Mouse (Mus musculus) limb, embryonic 14.5 days (tissue): ENCODE results near the gene Efna5. TPM values are rescaled to one million over a fixed set of nuclear protein-coding genes. Genes with fewer than 3 reads are reported as not detected.

Experiments used
- ATAC-seq: fragments of 200-750 bp; cut with Nextera tagmentation; 2 replicates; pipeline ENCODE4 v1.8.0; 2017; ENCODE audit warnings: low read depth, moderate number of reproducible peaks, moderate TSS enrichment; ENCODE audit not compliant: low FRiP score
- DNase-seq: peaks from one replicate; pipeline ENCODE4 v3.0.0-alpha.2; 2015; ENCODE audit warnings: low spot score
- H3K27ac ChIP-seq: fragments of 300-500 bp; sonication (generic); replicated peaks from 2 replicates; pipeline ENCODE4 v1.5.1; 2014; ENCODE audit warnings: low read depth, mild to moderate bottlenecking, low read length, moderate library complexity, mixed read lengths
- H3K27me3 ChIP-seq: fragments of 300-500 bp; sonication (generic); 2 replicates; pipeline ENCODE4 v1.6.1; 2014; ENCODE audit warnings: low read length, mixed read lengths; ENCODE audit not compliant: control insufficient read depth, insufficient read depth
- H3K36me3 ChIP-seq: fragments of 300-500 bp; sonication (generic); 2 replicates; pipeline ENCODE4 v1.6.1; 2014; ENCODE audit warnings: mild to moderate bottlenecking, low read length, moderate library complexity, mixed read lengths; ENCODE audit not compliant: control insufficient read depth, insufficient read depth
- H3K4me1 ChIP-seq: fragments of 300-500 bp; sonication (generic); 2 replicates; pipeline ENCODE4 v1.6.1; 2014; ENCODE audit warnings: antibody characterized with exemption, low read length, mixed read lengths; ENCODE audit not compliant: control insufficient read depth, insufficient read depth
- H3K4me2 ChIP-seq: fragments of 300-500 bp; sonication (generic); replicated peaks from 2 replicates; pipeline ENCODE4 v1.6.1; 2014; ENCODE audit warnings: low read depth, mild to moderate bottlenecking, low read length, moderate library complexity; ENCODE audit not compliant: severe bottlenecking
- H3K4me3 ChIP-seq: fragments of 300-500 bp; sonication (generic); replicated peaks from 2 replicates; pipeline ENCODE4 v1.5.1; 2014; ENCODE audit warnings: low read length
- H3K9ac ChIP-seq: fragments of 300-500 bp; sonication (generic); 2 replicates; pipeline ENCODE4 v1.6.1; 2014; ENCODE audit warnings: mild to moderate bottlenecking, low read depth, low read length, moderate library complexity; ENCODE audit not compliant: severe bottlenecking
- H3K9me3 ChIP-seq: fragments of 300-500 bp; sonication (generic); 2 replicates; pipeline ENCODE4 v1.6.1; 2016; ENCODE audit warnings: low read length; ENCODE audit not compliant: control insufficient read depth
- POLR2A ChIP-seq: fragments of 200-500 bp; IDR thresholded peaks from 2 replicates; pipeline ENCODE4 v1.8.0; 2012; ENCODE audit warnings: inconsistent platforms, mild to moderate bottlenecking, moderate library complexity, borderline replicate concordance; ENCODE audit not compliant: insufficient read depth, insufficient read length; ENCODE audit errors: extremely low read depth
- WGBS: fragments of 180-500 bp; shearing (Covaris S2); extraction: QIAGEN DNeasy Blood & Tissue Kit; methylation state at CpG from one replicate; pipeline ENCODE4 v1.1.7; 2014; 5-methylcytosine and 5-hydroxymethylcytosine counted together
- polyA plus RNA-seq, 2 experiments: library from polyadenylated mRNA; depleted of rRNA in 1 of 2; stranded (reverse) in 1 of 2; unstranded in 1 of 2; fragments of >200 nt; fragmentation: Nextera tagmentation in 1 of 2; extraction: Ambion mirVana in 1 of 2; gene quantifications; 2 replicates each; pipeline versions ENCODE4 v1.2.1 to v1.2.3; 2012 to 2014

The Efna5 gene
- polyA plus RNA-seq, 2 experiments: 22.8 to 64.8 TPM

DNA sequence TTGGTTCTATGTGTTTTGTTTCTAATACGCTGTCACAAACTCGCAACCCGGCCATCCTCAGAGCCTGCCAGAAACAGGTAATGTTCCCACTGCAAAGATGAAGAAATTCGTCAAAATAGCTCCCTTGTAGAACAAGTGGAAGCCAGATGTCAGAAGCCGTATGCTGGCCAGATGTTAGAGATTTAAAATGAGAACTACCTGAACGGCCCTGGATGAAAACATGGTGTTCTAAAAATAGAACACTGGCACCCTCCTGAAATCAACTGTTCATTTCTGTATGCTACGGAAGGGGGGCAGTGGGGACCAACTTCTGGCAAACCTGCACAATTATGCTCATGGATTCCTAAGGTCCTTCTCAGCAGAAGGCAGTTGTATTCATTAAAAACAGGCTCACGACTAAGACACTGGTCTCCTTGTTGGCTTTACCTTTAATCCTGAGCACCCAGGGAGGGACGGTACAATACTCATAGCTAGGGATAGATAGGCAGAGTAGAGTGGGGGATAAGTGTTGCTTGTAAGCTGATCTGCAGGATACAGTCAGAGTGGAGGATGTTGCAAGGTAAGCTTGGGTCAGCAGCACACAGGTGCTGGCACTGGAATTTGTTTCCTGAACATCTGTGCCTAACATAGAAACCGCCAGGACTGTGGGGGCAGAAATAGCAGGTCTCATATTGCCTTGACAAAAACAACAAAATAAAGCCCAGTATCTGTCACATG lies 151.2 kb downstream of the Efna5 start:
- H3K27ac ChIP-seq: no peak overlapping the region
- no peaks in the 10 kb centered on the region for H3K36me3 ChIP-seq
- H3K27me3 ChIP-seq: no peaks in the 10 kb centered on the region
- DNase-seq (peak; percentile 67), ATAC-seq (peak; percentile 81)
- peaks cover 35% of the 10 kb centered on the region for H3K4me1 ChIP-seq
- TF ChIP-seq POLR2A: no peak
- H3K9me3 ChIP-seq: no peaks in the 10 kb centered on the region
- H3K4me2 ChIP-seq: no peak overlapping the region
- H3K9ac ChIP-seq: no peak overlapping the region
- H3K4me3 ChIP-seq: no peak overlapping the region
- 13% methylated on average over 10 of the region's 10 CpGs for WGBS

DNA sequence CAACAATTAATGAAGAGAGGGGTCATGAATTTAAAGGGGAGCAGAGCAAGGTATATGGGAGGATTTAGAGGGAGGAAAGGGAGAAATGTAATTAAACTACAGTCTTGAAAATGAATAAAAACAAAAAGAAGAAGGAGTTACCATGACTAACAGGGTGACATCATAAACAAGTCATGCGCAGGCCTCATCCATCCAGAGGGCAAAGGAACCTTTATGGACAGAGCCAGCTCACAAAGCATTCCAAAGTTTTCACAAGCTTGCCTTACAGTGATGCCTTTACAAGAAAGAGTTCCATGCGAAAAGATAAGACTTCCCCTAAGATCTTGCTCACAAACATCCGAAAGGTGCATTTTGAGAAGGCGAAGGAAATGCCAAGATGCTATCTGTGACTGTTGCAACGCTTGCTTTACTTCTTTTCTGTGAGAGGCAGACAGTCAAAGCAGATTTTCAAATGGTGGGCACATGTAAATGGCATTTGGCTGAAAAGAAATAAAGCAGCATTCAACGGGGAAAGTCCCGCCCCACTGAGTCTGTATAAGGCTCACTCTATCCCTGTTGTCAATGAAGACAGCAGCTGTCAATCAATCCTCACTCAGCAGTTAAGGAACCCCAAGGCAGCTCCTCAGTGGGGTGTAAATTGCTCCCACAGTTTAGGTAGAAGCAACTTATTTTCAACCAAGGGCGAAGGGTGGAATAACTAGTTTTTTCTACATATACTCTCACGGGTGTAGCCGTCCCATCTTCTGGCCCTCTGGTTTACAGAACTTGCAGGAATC lies 152.8 kb downstream of the Efna5 start:
- no peak for TF ChIP-seq POLR2A
- H3K9ac ChIP-seq: no peak overlapping the region
- WGBS: 73% methylated on average over 10 of the region's 10 CpGs

DNA sequence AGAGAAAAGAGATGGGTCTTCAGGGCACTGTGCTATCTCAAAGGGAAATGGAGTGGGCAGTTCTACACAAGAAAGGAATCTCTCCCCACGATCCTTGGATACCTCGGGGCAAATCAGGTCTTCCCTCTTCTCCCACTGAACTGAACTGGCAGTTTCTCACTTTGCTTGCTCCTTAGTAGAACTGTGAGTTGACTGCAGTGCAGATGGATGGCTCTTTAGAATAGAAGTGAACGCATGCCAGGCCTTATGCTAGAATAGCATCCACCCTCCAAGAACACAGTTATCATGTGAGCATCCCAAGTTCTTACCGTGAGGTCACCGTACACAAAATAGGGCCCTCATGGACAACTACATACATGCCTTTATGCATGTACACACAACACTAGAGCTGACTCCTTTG lies 155.0 kb downstream of the Efna5 start:
- DNase-seq (no peak), ATAC-seq (no peak)
- H3K4me3 ChIP-seq: no peak overlapping the region
- H3K27ac ChIP-seq: no peak overlapping the region
- no peak overlapping the region for H3K9ac ChIP-seq
- H3K9me3 ChIP-seq: no peaks in the 10 kb centered on the region
- H3K36me3 ChIP-seq: no peaks in the 10 kb centered on the region
- H3K4me2 ChIP-seq: no peak overlapping the region
- H3K27me3 ChIP-seq: no peaks in the 10 kb centered on the region
- peaks cover 30% of the 10 kb centered on the region for H3K4me1 ChIP-seq
- no peak for TF ChIP-seq POLR2A
- WGBS: 62% methylated on average over 5 of the region's 5 CpGs

More for the DNA sequence above, 152.8 kb downstream of the Efna5 start:
- ATAC-seq: no peak
- Histone ChIP-seq H3K4me1 (peaks cover 27% of the 10 kb centered on the region), H3K27me3 (no peaks in the 10 kb centered on the region), H3K36me3 (no peaks in the 10 kb centered on the region), H3K9me3 (no peaks in the 10 kb centered on the region), H3K27ac (no peak overlapping the region), H3K4me2 (no peak overlapping the region), H3K4me3 (no peak overlapping the region)
- no peak for DNase-seq

DNA sequence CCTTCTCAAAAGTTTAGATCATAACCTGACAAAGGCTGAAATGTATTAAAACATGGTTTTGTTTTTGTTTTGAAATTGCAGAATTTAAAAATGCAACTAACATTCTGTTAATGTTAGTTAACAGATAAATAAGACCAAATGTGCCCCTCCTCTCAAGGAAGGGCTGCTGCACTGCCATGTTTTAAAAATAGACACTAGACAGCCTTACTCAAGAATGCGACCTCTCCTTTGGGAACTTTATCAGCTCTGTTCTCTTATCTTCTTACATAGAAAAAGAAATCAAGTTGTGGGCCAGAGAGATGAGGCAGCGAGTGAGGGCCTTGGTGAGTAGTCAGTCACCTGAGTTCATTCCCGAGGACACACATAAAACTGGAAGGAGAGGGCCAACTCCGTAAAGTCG lies 158.2 kb downstream of the Efna5 start:
- Histone ChIP-seq H3K27me3 (no peaks in the 10 kb centered on the region), H3K9me3 (no peaks in the 10 kb centered on the region), H3K4me2 (no peak overlapping the region), H3K4me1 (0 out of 2 replicates have a peak, but pooled peaks cover 6% of the 10 kb centered on the region), H3K4me3 (no peak overlapping the region), H3K27ac (no peak overlapping the region), H3K36me3 (no peaks in the 10 kb centered on the region), H3K9ac (no peak overlapping the region)
- ATAC-seq: no peak
- WGBS: 75% methylated on average over 5 of the region's 5 CpGs
- DNase-seq: no peak
- no peak for TF ChIP-seq POLR2A

DNA sequence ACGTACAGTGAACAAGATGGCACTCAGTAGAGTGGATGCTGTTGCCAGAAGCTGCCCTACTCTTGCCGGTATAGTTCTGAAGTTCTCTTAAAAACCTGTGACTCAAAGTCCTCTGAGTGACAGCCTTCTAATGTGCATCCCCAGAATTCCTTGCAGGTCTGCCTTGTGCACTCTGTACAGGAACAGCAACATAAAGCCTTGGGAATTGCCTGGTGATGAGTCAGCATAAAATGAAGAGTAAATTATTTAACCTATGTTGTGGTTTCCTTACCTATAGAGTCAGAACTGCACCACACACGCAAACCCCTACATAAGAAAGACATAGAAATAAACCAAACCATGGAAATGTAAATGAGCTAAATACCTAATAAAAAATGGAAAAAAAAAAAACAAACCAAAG lies 159.5 kb downstream of the Efna5 start:
- Histone ChIP-seq H3K4me2 (no peak overlapping the region), H3K9me3 (no peaks in the 10 kb centered on the region), H3K4me1 (0 out of 2 replicates have a peak, but pooled peaks cover 12% of the 10 kb centered on the region), H3K27ac (no peak overlapping the region), H3K4me3 (no peak overlapping the region), H3K9ac (no peak overlapping the region), H3K36me3 (no peaks in the 10 kb centered on the region), H3K27me3 (no peaks in the 10 kb centered on the region)
- 81% methylated on average over 3 of the region's 3 CpGs for WGBS
- ATAC-seq: no peak
- DNase-seq: no peak
- no peak for TF ChIP-seq POLR2A
